Mouse (Mus musculus) small intestine, adult 2 months (tissue): Measurements from ENCODE around the gene Mical3. TPM values are rescaled to one million over a fixed set of nuclear protein-coding genes. Genes with fewer than 3 reads are reported as not detected.

Experiments
- H3K27ac ChIP-seq: fragments of 200-500 bp; 2 replicates; pipeline ENCODE4 v1.5.1; 2012; ENCODE audit warnings: low read depth, low read length, control low read depth, inconsistent platforms; ENCODE audit not compliant: insufficient read depth
- H3K27me3 ChIP-seq: fragments of 200-500 bp; 2 replicates; pipeline ENCODE4 v1.6.1; 2012; ENCODE audit warnings: mild to moderate bottlenecking, moderate library complexity, low read length, inconsistent platforms; ENCODE audit not compliant: control insufficient read depth, insufficient read depth
- H3K36me3 ChIP-seq: fragments of 200-500 bp; 2 replicates; pipeline ENCODE4 v1.6.1; 2012; ENCODE audit warnings: mild to moderate bottlenecking, low read length, control low read depth, inconsistent platforms; ENCODE audit not compliant: control insufficient read depth, insufficient read depth
- H3K4me1 ChIP-seq: fragments of 200-500 bp; 2 replicates; pipeline ENCODE4 v1.6.1; 2012; ENCODE audit warnings: low read length, inconsistent platforms, mixed read lengths; ENCODE audit not compliant: control insufficient read depth, insufficient read depth, insufficient read length
- H3K4me3 ChIP-seq: fragments of 200-500 bp; 2 replicates; pipeline ENCODE4 v1.5.1; 2012; ENCODE audit warnings: low read depth, mild to moderate bottlenecking, control low read depth, inconsistent platforms, low read length, moderate library complexity
- CTCF ChIP-seq: fragments of 200-500 bp; IDR thresholded peaks from 2 replicates; pipeline ENCODE4 v1.5.1; 2012; ENCODE audit warnings: low read depth, mild to moderate bottlenecking, control low read depth, inconsistent platforms, low read length, moderate library complexity, mixed read lengths; ENCODE audit not compliant: insufficient replicate concordance, insufficient read length; ENCODE audit errors: extremely low read depth
- POLR2A ChIP-seq: fragments of 200-500 bp; IDR thresholded peaks from 2 replicates; pipeline ENCODE4 v1.6.1; 2012; ENCODE audit warnings: low read depth, mild to moderate bottlenecking, control low read depth, inconsistent platforms, low read length, moderate library complexity
- WGBS: fragments of 180-500 bp; shearing (Covaris S2); methylation state at CpG from one replicate; pipeline ENCODE4 v1.1.7; 2018; 5-methylcytosine and 5-hydroxymethylcytosine counted together
- polyA plus RNA-seq: library from polyadenylated mRNA; depleted of rRNA; stranded (reverse); fragments of >200 nt; gene quantifications from 2 replicates; pipeline ENCODE4 v1.2.3, GENCODE M21; 2012

Mical3 gene
- polyA plus RNA-seq, 1 experiment, result 8.9 TPM

GRCm38 (mm10) chr6:121093662-121094408 lies 37.0 kb downstream of the Mical3 start:
- no peaks in the 10 kb centered on the region for H3K36me3 ChIP-seq
- no peak overlapping the region for H3K4me3 ChIP-seq
- H3K27me3 ChIP-seq, result no peaks in the 10 kb centered on the region
- WGBS, result 77% methylated on average over 8 of the region's 8 CpGs
- TF ChIP-seq CTCF, result no peak
- no peak for TF ChIP-seq POLR2A
- H3K4me1 ChIP-seq, result peaks cover 6% of the 10 kb centered on the region; the same call in 1 of the 2 replicates
- no peak overlapping the region for H3K27ac ChIP-seq

- 91% methylated on average over 11 of the region's 11 CpGs for WGBS
- Histone ChIP-seq H3K36me3 (no peaks in the 10 kb centered on the region), H3K4me1 (peaks cover 7% of the 10 kb centered on the region), H3K27ac (no peak overlapping the region), H3K27me3 (no peaks in the 10 kb centered on the region), H3K4me3 (no peak overlapping the region)
- TF ChIP-seq CTCF (no peak), POLR2A (no peak)
These were observed 40.0 kb downstream of the Mical3 start for GRCm38 (mm10) chr6:121090786-121091185.

GRCm38 (mm10) chr6:121087586-121088245 lies 43.1 kb downstream of the Mical3 start:
- TF ChIP-seq POLR2A, result no peak
- no peak for TF ChIP-seq CTCF
- Histone ChIP-seq H3K27me3 (no peaks in the 10 kb centered on the region), H3K4me3 (no peak overlapping the region), H3K36me3 (no peaks in the 10 kb centered on the region), H3K4me1 (peaks cover 6% of the 10 kb centered on the region), H3K27ac (no peak overlapping the region)
- 74% methylated on average over 22 of the region's 22 CpGs for WGBS

GRCm38 (mm10) chr6:121087127-121087526 lies 43.7 kb downstream of the Mical3 start:
- Histone ChIP-seq H3K4me1 (peaks cover 6% of the 10 kb centered on the region), H3K27ac (no peak overlapping the region), H3K27me3 (no peaks in the 10 kb centered on the region), H3K4me3 (no peak overlapping the region), H3K36me3 (no peaks in the 10 kb centered on the region)
- WGBS, result 78% methylated on average over 10 of the region's 10 CpGs
- TF ChIP-seq CTCF, result no peak
- no peak for TF ChIP-seq POLR2A

DNA sequence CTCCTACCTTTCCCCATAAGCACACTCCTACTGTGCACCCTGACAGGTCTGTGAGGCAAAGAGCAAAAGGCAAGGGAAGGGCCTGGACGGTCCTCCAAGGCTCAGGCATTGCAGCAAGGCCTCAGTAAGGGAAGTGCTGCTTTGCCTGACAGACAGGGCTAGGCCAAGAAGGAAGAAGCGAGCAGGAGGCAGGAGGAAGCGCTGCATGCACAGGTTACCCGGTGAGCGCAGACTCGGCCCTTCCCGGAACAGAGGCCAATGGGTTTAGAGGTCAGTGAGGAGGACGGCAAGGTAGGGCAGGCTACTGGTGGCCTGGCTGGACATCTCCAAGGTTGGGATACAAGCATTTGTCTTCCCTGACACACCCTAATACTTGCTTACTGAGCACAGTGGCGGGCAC lies 44.6 kb downstream of the Mical3 start:
- Histone ChIP-seq H3K27me3 (no peaks in the 10 kb centered on the region), H3K4me3 (no peak overlapping the region), H3K27ac (no peak overlapping the region), H3K36me3 (no peaks in the 10 kb centered on the region), H3K4me1 (peaks cover 6% of the 10 kb centered on the region)
- 85% methylated on average over 9 of the region's 9 CpGs for whole genome bisulfite sequencing
- no peak for TF ChIP-seq CTCF
- TF ChIP-seq POLR2A, result no peak

- Histone ChIP-seq H3K36me3 (no peaks in the 10 kb centered on the region), H3K4me3 (no peak overlapping the region), H3K4me1 (peaks cover 6% of the 10 kb centered on the region), H3K27ac (no peak overlapping the region), H3K27me3 (no peaks in the 10 kb centered on the region)
- 87% methylated on average over 6 of the region's 6 CpGs for WGBS
- TF ChIP-seq CTCF, result no peak
These were observed 46.7 kb downstream of the Mical3 start for GRCm38 (mm10) chr6:121084050-121084480.

- TF ChIP-seq CTCF (no peak), POLR2A (no peak)
- H3K36me3 ChIP-seq, result no peaks in the 10 kb centered on the region
- H3K27me3 ChIP-seq, result no peaks in the 10 kb centered on the region
- WGBS, result 93% methylated on average over 10 of the region's 10 CpGs
- H3K4me3 ChIP-seq, result no peak overlapping the region
- no peak overlapping the region for H3K27ac ChIP-seq
- peaks cover 6% of the 10 kb centered on the region for H3K4me1 ChIP-seq
These were observed 48.7 kb downstream of the Mical3 start for GRCm38 (mm10) chr6:121082094-121082473.
